Mouse (Mus musculus) thymus, adult 2 months (tissue): Measurements from ENCODE around the gene Tle4. TPM values are rescaled to one million over a fixed set of nuclear protein-coding genes. Genes with fewer than 3 reads are reported as not detected.

Experiments
- DNase-seq: peaks from one replicate; pipeline ENCODE4 v3.0.0; 2021
- H3K27ac ChIP-seq: fragments of 200-500 bp; 2 replicates; pipeline ENCODE4 v1.5.1; 2012; ENCODE audit warnings: low read length, control low read depth; ENCODE audit not compliant: control insufficient read depth, insufficient read depth
- H3K27me3 ChIP-seq: fragments of 200-500 bp; 2 replicates; pipeline ENCODE4 v1.6.1; 2012; ENCODE audit warnings: mild to moderate bottlenecking, low read length, moderate library complexity, mixed read lengths; ENCODE audit not compliant: control insufficient read depth, insufficient read depth
- H3K36me3 ChIP-seq: fragments of 200-500 bp; 2 replicates; pipeline ENCODE4 v1.6.1; 2012; ENCODE audit warnings: mild to moderate bottlenecking, low read length, moderate library complexity; ENCODE audit not compliant: control insufficient read depth, insufficient read depth
- H3K4me1 ChIP-seq: fragments of 200-500 bp; replicated peaks from 2 replicates; pipeline ENCODE4 v1.6.1; 2012; ENCODE audit warnings: low read length; ENCODE audit not compliant: control insufficient read depth, insufficient read depth
- H3K4me3 ChIP-seq: fragments of 200-500 bp; 2 replicates; pipeline ENCODE4 v1.5.1; 2012; ENCODE audit warnings: mild to moderate bottlenecking, low read length, control low read depth, moderate library complexity; ENCODE audit not compliant: control insufficient read depth, insufficient read depth
- CTCF ChIP-seq: fragments of 200-500 bp; IDR thresholded peaks from 2 replicates; pipeline ENCODE4 v1.5.1; 2012; ENCODE audit warnings: mild to moderate bottlenecking, control low read depth, low read length, moderate library complexity, borderline replicate concordance; ENCODE audit not compliant: control insufficient read depth, poor library complexity, insufficient read depth; ENCODE audit errors: extremely low read depth
- POLR2A ChIP-seq: fragments of 200-500 bp; IDR thresholded peaks from 2 replicates; pipeline ENCODE4 v1.6.1; 2012; ENCODE audit warnings: mild to moderate bottlenecking, low read length, control low read depth, moderate library complexity; ENCODE audit not compliant: control insufficient read depth, poor library complexity, insufficient read depth; ENCODE audit errors: extremely low read depth
- WGBS: fragments of 180-500 bp; shearing (Covaris S2); methylation state at CpG from one replicate; pipeline ENCODE4 v1.1.7; 2018; 5-methylcytosine and 5-hydroxymethylcytosine counted together
- polyA plus RNA-seq: library from polyadenylated mRNA; depleted of rRNA; stranded (reverse); fragments of >200 nt; gene quantifications from 2 replicates; pipeline ENCODE4 v1.2.3, GENCODE M21; 2012

The Tle4 gene
- polyA plus RNA-seq, 1 experiment: 17.8 TPM

DNA sequence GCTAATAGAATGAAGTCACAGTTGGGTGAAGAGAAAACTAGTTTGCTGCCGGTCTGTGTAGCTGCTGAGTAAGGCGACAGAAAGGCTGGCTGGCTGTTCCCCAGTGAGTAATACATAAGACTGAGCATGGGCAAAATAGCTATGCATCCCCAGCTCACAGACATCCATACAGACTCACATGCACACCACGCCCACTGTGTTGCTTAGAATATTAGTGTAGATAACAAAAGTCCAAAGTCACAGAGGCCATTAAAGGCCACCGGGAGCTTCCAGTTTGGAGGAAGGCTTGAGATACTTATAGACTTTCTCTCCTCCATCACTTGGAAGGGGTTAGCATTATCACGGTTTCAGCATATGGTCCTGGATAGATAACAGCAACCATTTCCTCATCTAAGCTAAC, 178.0 kb downstream of the Tle4 start:
- Histone ChIP-seq H3K27me3 (no peaks in the 10 kb centered on the region), H3K27ac (no peak overlapping the region), H3K4me3 (no peak overlapping the region), H3K36me3 (no peaks in the 10 kb centered on the region), H3K4me1 (no peaks in the 10 kb centered on the region)
- DNase-seq: no peak
- TF ChIP-seq POLR2A: no peak
- TF ChIP-seq CTCF: no peak
- WGBS: 93% methylated on average over 5 of the region's 5 CpGs

GRCm38 (mm10) chr19:14416845-14417244, 181.0 kb downstream of the Tle4 start:
- TF ChIP-seq POLR2A: no peak
- no peak for TF ChIP-seq CTCF
- Histone ChIP-seq H3K36me3 (no peaks in the 10 kb centered on the region), H3K27ac (no peak overlapping the region), H3K4me3 (no peak overlapping the region), H3K27me3 (no peaks in the 10 kb centered on the region), H3K4me1 (no peaks in the 10 kb centered on the region)
- no peak for DNase-seq
- 85% methylated on average over 5 of the region's 5 CpGs for WGBS

GRCm38 (mm10) chr19:14415996-14416395, 181.9 kb downstream of the Tle4 start:
- Histone ChIP-seq H3K27ac (no peak overlapping the region), H3K4me1 (no peaks in the 10 kb centered on the region), H3K36me3 (no peaks in the 10 kb centered on the region), H3K4me3 (no peak overlapping the region), H3K27me3 (no peaks in the 10 kb centered on the region)
- WGBS: 94% methylated on average over 6 of the region's 6 CpGs
- no peak for DNase-seq
- TF ChIP-seq POLR2A (no peak), CTCF (no peak)

DNA sequence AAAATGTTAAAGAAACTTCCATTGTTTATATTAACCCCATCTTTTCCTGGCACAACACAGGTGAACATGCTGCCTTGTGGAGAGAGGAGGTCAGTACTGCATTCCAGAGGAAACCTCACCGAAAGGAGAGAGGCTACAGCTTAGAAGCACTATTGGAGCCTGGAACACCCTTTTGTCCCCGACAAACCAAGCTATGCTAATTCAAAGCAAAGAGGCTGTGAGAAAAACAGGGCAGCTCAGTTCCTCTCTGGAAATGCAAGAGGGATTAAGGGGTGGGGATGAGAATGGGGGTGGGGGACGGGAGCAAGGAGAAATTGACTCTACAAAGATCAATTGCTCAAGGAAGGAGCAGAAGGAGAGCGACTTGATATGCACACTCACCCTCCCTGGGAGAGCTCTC, 182.9 kb downstream of the Tle4 start:
- DNase-seq: no peak
- Histone ChIP-seq H3K36me3 (no peaks in the 10 kb centered on the region), H3K4me3 (no peak overlapping the region), H3K4me1 (no peaks in the 10 kb centered on the region), H3K27me3 (no peaks in the 10 kb centered on the region), H3K27ac (no peak overlapping the region)
- no peak for TF ChIP-seq CTCF
- TF ChIP-seq POLR2A: no peak
- 62% methylated on average over 4 of the region's 4 CpGs for WGBS

GRCm38 (mm10) chr19:14406603-14407002, 191.2 kb downstream of the Tle4 start:
- no peak overlapping the region for H3K4me3 ChIP-seq
- 68% methylated on average over 10 of the region's 10 CpGs for WGBS
- TF ChIP-seq POLR2A (no peak), CTCF (no peak)
- no peak for DNase-seq
- H3K36me3 ChIP-seq: no peaks in the 10 kb centered on the region
- no peaks in the 10 kb centered on the region for H3K4me1 ChIP-seq
- H3K27me3 ChIP-seq: no peaks in the 10 kb centered on the region
- no peak overlapping the region for H3K27ac ChIP-seq
